Mouse (Mus musculus) MEL (cell line): Measurements from ENCODE around the gene Chat. TPM values are rescaled to one million over a fixed set of nuclear protein-coding genes. Genes with fewer than 3 reads are reported as not detected.
A peak's percentile ranks its signal among the peaks of the same experiment; 100 is the strongest.

ENCODE experiments used
- DNase-seq: peaks from one replicate; pipeline ENCODE4 v3.0.0; 2011; ENCODE audit warnings: low read depth, low spot score
- H3K27ac ChIP-seq: 2 replicates; pipeline ENCODE4 v1.5.1; 2012; ENCODE audit warnings: low read depth, mild to moderate bottlenecking, control low read depth, low read length, moderate library complexity; ENCODE audit not compliant: control insufficient read depth
- H3K27me3 ChIP-seq, 2 experiments: fragments of 150-350 bp in 1 of 2; sonication (generic) in 1 of 2; 2 replicates each; pipeline ENCODE4 v1.6.1; 2012; ENCODE audit warnings: low read length in 2 of 2, mild to moderate bottlenecking in 2 of 2, improper control_type of control experiment in 1 of 2, moderate library complexity in 1 of 2; ENCODE audit not compliant: insufficient read depth in 2 of 2, control insufficient read depth in 1 of 2
- H3K36me3 ChIP-seq, 2 experiments: 2 replicates each; pipeline ENCODE4 v1.6.1; 2012 to 2014; ENCODE audit warnings: low read length in 2 of 2, improper control_type of control experiment in 1 of 2, inconsistent platforms in 1 of 2, mild to moderate bottlenecking in 1 of 2; ENCODE audit not compliant: insufficient read depth in 2 of 2, control insufficient read depth in 1 of 2
- H3K4me1 ChIP-seq, 2 experiments: fragments of 150-350 bp in 1 of 2; sonication (generic) in 1 of 2; 2 replicates each; pipeline ENCODE4 v1.6.1; 2012; ENCODE audit warnings: low read length in 2 of 2, improper control_type of control experiment in 1 of 2, mild to moderate bottlenecking in 1 of 2; ENCODE audit not compliant: insufficient read depth in 2 of 2, control insufficient read depth in 1 of 2
- H3K4me3 ChIP-seq, 2 experiments: fragments of 150-350 bp in 1 of 2; sonication (generic) in 1 of 2; 2 replicates each; pipeline ENCODE4 v1.5.1; 2012; ENCODE audit warnings: low read depth in 2 of 2, low read length in 2 of 2, mild to moderate bottlenecking in 2 of 2, moderate library complexity in 2 of 2, control low read depth in 1 of 2, improper control_type of control experiment in 1 of 2; ENCODE audit not compliant: control insufficient read depth in 1 of 2, insufficient read depth in 1 of 2
- H3K79me2 ChIP-seq: 2 replicates; pipeline ENCODE4 v1.6.1; 2012; ENCODE audit warnings: mild to moderate bottlenecking, low read length, moderate library complexity; ENCODE audit not compliant: control insufficient read depth, poor library complexity, insufficient read depth
- H3K9ac ChIP-seq: 2 replicates; pipeline ENCODE4 v1.6.1; 2012; ENCODE audit warnings: low read depth, mild to moderate bottlenecking, control low read depth, low read length, moderate library complexity; ENCODE audit not compliant: control insufficient read depth, poor library complexity, severe bottlenecking
- H3K9me3 ChIP-seq: fragments of 150-350 bp; sonication (generic); replicated peaks from 2 replicates; pipeline ENCODE4 v1.6.1; 2012; ENCODE audit warnings: mild to moderate bottlenecking, low read length, improper control_type of control experiment, moderate library complexity; ENCODE audit not compliant: insufficient read depth
- BHLHE40 ChIP-seq: IDR thresholded peaks from 2 replicates; pipeline ENCODE4 v1.6.1; 2012; ENCODE audit warnings: low read depth, mild to moderate bottlenecking, inconsistent platforms, low read length, improper control_type of control experiment, borderline replicate concordance
- CHD1 ChIP-seq: IDR thresholded peaks from 2 replicates; pipeline ENCODE4 v1.6.1; 2012; ENCODE audit warnings: low read depth, mild to moderate bottlenecking, inconsistent platforms, low read length, improper control_type of control experiment
- CHD2 ChIP-seq: IDR thresholded peaks from 2 replicates; pipeline ENCODE4 v1.6.1; 2011; ENCODE audit warnings: low read length, improper control_type of control experiment
- E2F4 ChIP-seq: IDR thresholded peaks from 2 replicates; pipeline ENCODE4 v1.6.1; 2011; ENCODE audit warnings: low read depth, low read length, improper control_type of control experiment, borderline replicate concordance
- ELF1 ChIP-seq: IDR thresholded peaks from 2 replicates; pipeline ENCODE4 v1.6.1; 2014; ENCODE audit warnings: low read depth, mild to moderate bottlenecking, inconsistent platforms, low read length, improper control_type of control experiment, moderate library complexity
- EP300 ChIP-seq, 2 experiments: IDR thresholded peaks; 2 replicates each; pipeline ENCODE4 v1.6.1; 2011; ENCODE audit warnings: improper control_type of control experiment in 2 of 2, low read length in 2 of 2, low read depth in 1 of 2, mild to moderate bottlenecking in 1 of 2
- ETS1 ChIP-seq: IDR thresholded peaks from 2 replicates; pipeline ENCODE4 v1.6.1; 2012; ENCODE audit warnings: low read depth, mild to moderate bottlenecking, inconsistent platforms, low read length, improper control_type of control experiment, moderate library complexity
- GATA1 ChIP-seq: IDR thresholded peaks from 2 replicates; pipeline ENCODE4 v1.6.1; 2011; ENCODE audit warnings: low read depth, low read length, improper control_type of control experiment
- HCFC1 ChIP-seq: IDR thresholded peaks from 2 replicates; pipeline ENCODE4 v1.6.1; 2012; ENCODE audit warnings: low read depth, mild to moderate bottlenecking, inconsistent platforms, low read length, improper control_type of control experiment, moderate library complexity
- JUND ChIP-seq: IDR thresholded peaks from 2 replicates; pipeline ENCODE4 v1.6.1; 2011; ENCODE audit warnings: low read depth, mild to moderate bottlenecking, improper control_type of control experiment, low read length
- MAFK ChIP-seq: IDR thresholded peaks from 2 replicates; pipeline ENCODE4 v1.6.1; 2011; ENCODE audit warnings: low read depth, mild to moderate bottlenecking, low read length, improper control_type of control experiment, borderline replicate concordance
- MAX ChIP-seq: IDR thresholded peaks from 2 replicates; pipeline ENCODE4 v1.6.1; 2011; ENCODE audit warnings: low read length, improper control_type of control experiment
- MAZ ChIP-seq: IDR thresholded peaks from 2 replicates; pipeline ENCODE4 v1.6.1; 2012; ENCODE audit warnings: low read depth, mild to moderate bottlenecking, inconsistent platforms, low read length, improper control_type of control experiment
- MEF2A ChIP-seq: IDR thresholded peaks from 2 replicates; pipeline ENCODE4 v1.6.1; 2014; ENCODE audit warnings: low read depth, mild to moderate bottlenecking, inconsistent platforms, low read length, improper control_type of control experiment; ENCODE audit not compliant: poor library complexity, insufficient replicate concordance, severe bottlenecking; ENCODE audit errors: extremely low read depth
- MXI1 ChIP-seq: IDR thresholded peaks from 2 replicates; pipeline ENCODE4 v1.6.1; 2011; ENCODE audit warnings: mild to moderate bottlenecking, low read depth, low read length, improper control_type of control experiment
- MYB ChIP-seq: IDR thresholded peaks from 2 replicates; pipeline ENCODE4 v1.6.1; 2011; ENCODE audit warnings: mild to moderate bottlenecking, low read depth, low read length, improper control_type of control experiment
- NELFE ChIP-seq: IDR thresholded peaks from 2 replicates; pipeline ENCODE4 v1.6.1; 2011; ENCODE audit warnings: low read depth, low read length, improper control_type of control experiment
- POLR2AphosphoS2 ChIP-seq: IDR thresholded peaks from 2 replicates; pipeline ENCODE4 v1.6.1; 2011; ENCODE audit warnings: low read length, improper control_type of control experiment
- POLR2AphosphoS5 ChIP-seq: IDR thresholded peaks from 2 replicates; pipeline ENCODE4 v1.6.1; 2012; ENCODE audit warnings: low read depth, borderline replicate concordance, mild to moderate bottlenecking, inconsistent platforms, low read length, moderate library complexity, mixed read lengths
- RCOR1 ChIP-seq: IDR thresholded peaks from 2 replicates; pipeline ENCODE4 v1.6.1; 2012; ENCODE audit warnings: low read depth, mild to moderate bottlenecking, inconsistent platforms, low read length, improper control_type of control experiment
- SIN3A ChIP-seq: IDR thresholded peaks from 2 replicates; pipeline ENCODE4 v1.6.1; 2012; ENCODE audit warnings: low read length, improper control_type of control experiment, inconsistent platforms
- TCF12 ChIP-seq: IDR thresholded peaks from 2 replicates; pipeline ENCODE4 v1.6.1; 2014; ENCODE audit warnings: low read depth, mild to moderate bottlenecking, inconsistent platforms, low read length, improper control_type of control experiment, moderate library complexity
- UBTF ChIP-seq: IDR thresholded peaks from 2 replicates; pipeline ENCODE4 v1.6.1; 2012; ENCODE audit warnings: low read depth, mild to moderate bottlenecking, inconsistent platforms, low read length, improper control_type of control experiment, moderate library complexity, borderline replicate concordance; ENCODE audit not compliant: insufficient read depth
- USF1 ChIP-seq: IDR thresholded peaks from 2 replicates; pipeline ENCODE4 v1.6.1; 2014; ENCODE audit warnings: low read depth, mild to moderate bottlenecking, inconsistent platforms, low read length, improper control_type of control experiment, moderate library complexity
- ZKSCAN1 ChIP-seq: IDR thresholded peaks from 2 replicates; pipeline ENCODE4 v1.6.1; 2012; ENCODE audit warnings: low read depth, mild to moderate bottlenecking, inconsistent platforms, low read length, improper control_type of control experiment, moderate library complexity
- ZNF384 ChIP-seq: IDR thresholded peaks from 2 replicates; pipeline ENCODE4 v1.6.1; 2012; ENCODE audit warnings: low read depth, mild to moderate bottlenecking, inconsistent platforms, low read length, improper control_type of control experiment
- polyA plus RNA-seq, 2 experiments: library from polyadenylated mRNA; stranded (reverse) in 1 of 2; unstranded in 1 of 2; fragments of >175 nt in 1 of 2; fragments of >200 nt in 1 of 2; gene quantifications; 2 replicates each; pipeline versions ENCODE4 v1.2.1 to v1.2.4; 2012; ENCODE audit warnings: low replicate concordance in 2 of 2, low read depth in 1 of 2; ENCODE audit not compliant: insufficient read length in 2 of 2, insufficient read depth in 1 of 2, missing spikeins in 1 of 2
- total RNA-seq: library from RNA; depleted of rRNA; stranded (reverse); fragments of 300-350 nt; gene quantifications from 2 replicates; pipeline ENCODE4 v1.2.3, GENCODE M21; 2012

The Chat gene
- total and polyA plus RNA-seq, 3 experiments: not detected

- Histone ChIP-seq H3K9me3 (no peaks in the 10 kb centered on the region), H3K4me3 (no peak overlapping the region), H3K4me1 (peaks cover 0 to 5% of the 10 kb centered on the region in 2 experiments; a peak in 3 of 4 replicates), H3K27ac (peak overlapping the region; percentile 48; the same call in 1 of the 2 replicates), H3K27me3 (no peaks in the 10 kb centered on the region; a peak in 2 of 4 replicates), H3K79me2 (no peaks in the 10 kb centered on the region), H3K36me3 (peaks cover 0 to 8% of the 10 kb centered on the region in 2 experiments; a peak in 2 of 4 replicates), H3K9ac (no peak overlapping the region)
- peak; percentile 79 for DNase-seq
- no peak for TF ChIP-seq SIN3A
- no peak for TF ChIP-seq MXI1
- no peak for TF ChIP-seq UBTF
- TF ChIP-seq JUND: no peak
- no peak for TF ChIP-seq MAZ
- TF ChIP-seq EP300 (IDR thresholded peaks at IDR 0.05; ENCODE audit: low read depth in 1 of 2, low read length in 2 of 2): peak; percentile 50 to 59
- TF ChIP-seq MAFK: no peak
- TF ChIP-seq ZKSCAN1: no peak
- TF ChIP-seq E2F4: 0 out of 2 replicates have a peak, but pooled peaks have one; percentile 38
- no peak for TF ChIP-seq USF1
- TF ChIP-seq ZNF384: peak; percentile 64
- TF ChIP-seq NELFE: no peak
- TF ChIP-seq TCF12: no peak
- TF ChIP-seq POLR2AphosphoS2: no peak
- peak; percentile 48; the same call in 1 of the 2 replicates for TF ChIP-seq RCOR1
- no peak for TF ChIP-seq POLR2AphosphoS5
- TF ChIP-seq ELF1: no peak
- TF ChIP-seq ETS1: peak; percentile 24; the same call in 1 of the 2 replicates
- 0 out of 2 replicates have a peak, but pooled peaks have one; percentile 31 for TF ChIP-seq MAX
- TF ChIP-seq GATA1: 0 out of 2 replicates have a peak, but pooled peaks have one; percentile 35
- TF ChIP-seq MYB: no peak
- no peak for TF ChIP-seq BHLHE40
- TF ChIP-seq HCFC1: no peak
- no peak for TF ChIP-seq CHD2
- TF ChIP-seq CHD1: no peak
- no peak for TF ChIP-seq MEF2A
These were observed 18.8 kb downstream of the Chat start for GRCm38 (mm10) chr14:32446989-32447388.
